Mouse (Mus musculus): ENCODE results near the gene Sgip1. TPM values are rescaled to one million over a fixed set of nuclear protein-coding genes. Genes with fewer than 3 reads are reported as not detected.

The Sgip1 gene
- total RNA-seq, 2 experiments from 2014 or later = 9.2 to 14.2 TPM

- DNase-seq = no peak
Observed at GRCm38 (mm10) chr4:102840062-102840798, 99.1 kb downstream of the Sgip1 start.

GRCm38 (mm10) chr4:102840956-102841729 is 100.0 kb downstream of the Sgip1 start:
- no peak for DNase-seq

GRCm38 (mm10) chr4:102850498-102850897 is 109.4 kb downstream of the Sgip1 start:
- DNase-seq = no peak

DNA sequence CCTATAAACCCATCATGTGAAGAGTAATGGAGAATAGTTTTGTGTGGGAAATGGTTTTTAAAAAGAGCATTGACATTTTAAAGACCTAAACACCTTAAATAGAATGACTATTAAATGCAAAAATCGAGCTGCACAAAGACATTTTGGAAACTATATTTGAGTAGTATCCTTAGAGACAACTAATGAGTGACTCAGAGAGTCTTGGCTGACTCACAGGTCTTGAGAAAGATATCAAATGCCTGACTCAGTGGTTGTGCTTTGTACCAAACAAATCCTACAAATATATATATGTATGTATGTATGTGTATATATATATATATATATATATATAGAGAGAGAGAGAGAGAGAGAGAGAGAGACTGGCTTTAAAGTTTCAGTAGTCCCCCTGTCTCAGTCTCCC is 110.1 kb downstream of the Sgip1 start:
- no peak for DNase-seq

GRCm38 (mm10) chr4:102852290-102852689 is 111.2 kb downstream of the Sgip1 start:
- DNase-seq = no peak

GRCm38 (mm10) chr4:102852808-102853207 is 111.7 kb downstream of the Sgip1 start:
- DNase-seq = no peak

DNA sequence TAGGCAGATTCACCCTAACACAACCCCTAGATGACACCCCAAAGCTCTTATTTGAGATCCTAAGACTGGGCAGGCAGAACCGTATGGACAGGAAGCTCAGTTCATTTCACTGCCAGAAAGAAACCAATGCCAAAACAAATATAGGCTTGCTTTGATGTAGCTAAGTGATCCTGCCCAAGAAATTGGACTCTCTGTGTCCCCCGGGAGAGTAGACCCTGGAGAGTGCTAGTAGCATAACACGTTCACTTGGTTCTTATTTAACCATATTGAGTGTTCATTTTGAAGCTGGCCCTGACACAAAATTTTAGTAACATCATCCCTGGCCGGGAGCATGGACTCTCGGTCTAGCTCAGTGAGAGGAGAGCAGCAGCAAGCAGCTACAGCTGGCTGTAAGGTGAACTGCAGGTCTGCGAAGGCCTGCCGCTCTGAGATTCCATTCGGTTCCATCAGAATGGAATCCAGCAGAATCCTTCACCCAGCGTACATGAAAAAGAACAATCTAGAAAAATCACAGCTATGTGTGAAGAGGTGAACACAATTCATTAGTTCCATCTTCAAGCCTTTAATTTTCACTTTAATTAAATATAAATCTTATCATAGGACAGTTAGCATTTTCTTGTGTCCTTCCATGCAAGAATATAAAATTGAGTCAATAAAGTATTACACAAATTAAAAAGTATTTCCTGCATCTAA is 112.4 kb downstream of the Sgip1 start:
- DNase-seq = no peak

- DNase-seq = no peak
Observed at GRCm38 (mm10) chr4:102854928-102855892, 114.1 kb downstream of the Sgip1 start.

DNA sequence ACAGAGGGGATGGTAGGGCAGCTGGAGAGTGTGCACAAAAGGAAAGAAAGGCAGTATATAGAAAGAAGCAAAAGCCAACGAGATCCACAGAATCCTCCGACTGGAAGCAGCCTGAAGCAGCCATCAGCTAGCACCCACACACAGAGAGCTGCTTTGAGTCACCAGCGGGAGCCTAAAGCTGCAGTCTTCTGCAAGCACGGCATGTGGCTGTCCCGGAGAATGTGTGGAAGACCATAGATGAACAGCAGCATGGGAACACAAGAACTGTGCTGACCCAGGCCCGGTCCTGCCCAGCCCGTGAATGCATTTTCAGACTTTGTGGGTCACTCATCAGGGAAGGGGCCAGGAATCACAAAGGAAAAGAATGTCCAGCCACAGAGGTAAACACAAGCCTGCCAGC is 115.0 kb downstream of the Sgip1 start:
- DNase-seq = no peak

GRCm38 (mm10) chr4:102859259-102860194 is 118.4 kb downstream of the Sgip1 start:
- peak; percentile 29 for DNase-seq

GRCm38 (mm10) chr4:102862751-102863710 is 121.9 kb downstream of the Sgip1 start:
- DNase-seq = no peak

GRCm38 (mm10) chr4:102866531-102866930 is 125.4 kb downstream of the Sgip1 start:
- no peak for DNase-seq

DNA sequence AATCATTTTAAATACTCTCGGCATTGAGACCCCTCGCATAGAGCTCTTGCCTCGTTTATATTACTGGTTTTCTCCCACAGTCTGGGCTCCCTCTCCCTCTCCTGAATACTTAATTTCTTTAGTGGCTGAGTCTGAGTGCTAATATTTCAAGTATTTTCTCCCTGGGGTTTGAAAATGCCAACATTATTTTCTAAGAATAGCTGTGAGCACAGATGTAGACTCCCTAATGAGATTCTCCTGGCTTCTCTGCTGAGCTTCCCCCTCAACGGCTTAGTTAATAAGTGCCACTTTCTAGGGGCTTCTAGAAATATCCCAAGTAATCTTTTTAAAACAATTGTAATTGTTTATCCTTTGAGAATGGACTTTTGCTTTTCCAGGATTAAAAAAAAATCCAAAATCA is 130.2 kb downstream of the Sgip1 start:
- no peak for DNase-seq

DNA sequence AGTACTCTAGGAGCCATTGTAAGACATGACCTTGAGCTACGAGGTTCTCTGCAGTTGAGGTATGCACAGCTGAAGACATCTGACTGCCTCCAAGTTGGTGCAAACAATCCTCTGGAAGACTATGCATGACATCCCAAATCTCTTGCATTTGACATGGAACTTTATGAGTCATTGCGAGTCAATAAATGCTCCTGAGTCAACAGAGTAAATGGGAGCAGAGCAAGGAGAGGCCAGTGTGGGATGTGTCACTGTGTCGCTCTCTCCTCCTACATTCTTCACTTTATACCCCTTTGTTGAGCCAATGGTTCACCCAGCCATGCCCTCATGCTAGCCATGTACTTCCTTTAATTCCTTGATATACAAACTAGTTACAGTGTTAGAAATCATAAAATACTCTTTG is 142.0 kb downstream of the Sgip1 start:
- no peak for DNase-seq

DNA sequence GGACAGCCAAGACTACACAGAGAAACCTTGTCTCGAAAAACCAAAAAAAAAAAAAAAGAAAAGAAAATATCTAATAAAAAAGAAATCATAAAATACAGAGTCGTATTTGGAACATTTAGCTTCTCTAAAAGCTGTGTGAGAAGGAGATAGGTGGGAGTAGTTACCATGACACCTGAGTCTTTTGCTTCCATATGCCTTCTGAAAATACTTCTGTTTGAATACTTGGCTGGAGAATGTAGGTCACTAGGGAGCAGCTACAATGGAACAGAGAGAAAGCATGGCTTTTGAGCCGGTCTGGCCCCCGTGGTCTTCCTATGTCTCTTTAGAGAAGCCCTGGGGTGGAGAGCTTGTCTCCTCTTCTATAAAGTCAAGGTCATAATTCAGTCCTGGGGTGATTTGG is 143.1 kb downstream of the Sgip1 start:
- no peak for DNase-seq

- DNase-seq = no peak
Observed at GRCm38 (mm10) chr4:102886459-102886858, 145.4 kb downstream of the Sgip1 start.

GRCm38 (mm10) chr4:102886902-102887301 is 145.8 kb downstream of the Sgip1 start:
- no peak for DNase-seq

DNA sequence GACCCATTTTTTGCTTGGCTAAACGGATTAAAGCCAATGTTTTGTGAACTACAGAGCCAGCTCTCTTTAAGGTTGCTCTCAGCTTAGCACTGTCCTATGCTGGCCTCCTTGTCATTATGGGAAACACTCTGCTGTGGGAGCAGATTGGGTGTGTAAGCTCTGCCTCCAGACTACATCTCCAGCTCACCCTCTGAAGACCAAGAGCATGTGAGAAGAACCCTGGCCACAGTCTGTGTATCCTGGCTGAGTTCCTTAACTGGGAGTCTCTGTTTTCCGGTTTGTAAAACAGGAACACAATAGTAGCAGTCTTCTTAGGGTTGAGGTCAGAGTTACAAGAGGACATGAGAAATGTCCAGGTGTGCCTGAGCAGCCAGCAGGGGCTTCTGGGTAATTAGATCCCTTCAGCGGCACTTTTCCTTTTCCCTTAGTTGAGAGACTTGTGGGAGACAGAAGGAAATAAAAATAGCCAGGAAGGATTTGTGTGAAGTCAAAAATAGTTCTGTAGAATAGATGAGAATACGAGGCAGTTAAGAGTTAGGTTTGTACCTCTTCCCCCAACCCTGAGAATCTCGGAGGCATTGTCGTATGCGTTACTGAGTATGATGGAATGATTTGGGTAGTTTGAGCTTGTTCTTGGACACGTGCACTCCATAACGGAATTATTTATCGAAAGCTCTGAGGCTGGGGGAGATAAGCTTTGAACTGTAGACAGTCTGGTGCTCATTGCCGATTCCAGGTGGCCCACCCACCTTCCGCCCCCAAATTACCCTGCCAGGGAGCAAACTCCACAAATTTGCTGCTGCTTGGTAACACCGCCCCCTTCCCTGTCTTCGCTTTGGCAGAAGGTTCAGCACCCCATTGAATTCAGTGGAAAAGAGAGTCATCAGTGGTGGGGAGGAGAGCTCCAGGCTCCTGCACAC is 146.9 kb downstream of the Sgip1 start:
- DNase-seq = no peak
